Mouse (Mus musculus) urinary bladder, adult 18-20 months (tissue): ENCODE data around the gene Daam1.

ENCODE experiments used
- DNase-seq, 2 experiments: peaks; one replicate each; pipeline ENCODE4 v3.0.0; 2022; ENCODE audit warnings: low spot score in 2 of 2, mixed read lengths in 2 of 2

Daam1 gene

GRCm38 (mm10) chr12:71997364-71997763, 166.5 kb downstream of the Daam1 start:
- no peak for DNase-seq

- no peak for DNase-seq
Measured at GRCm38 (mm10) chr12:71998653-71999052, 167.8 kb downstream of the Daam1 start.

DNA sequence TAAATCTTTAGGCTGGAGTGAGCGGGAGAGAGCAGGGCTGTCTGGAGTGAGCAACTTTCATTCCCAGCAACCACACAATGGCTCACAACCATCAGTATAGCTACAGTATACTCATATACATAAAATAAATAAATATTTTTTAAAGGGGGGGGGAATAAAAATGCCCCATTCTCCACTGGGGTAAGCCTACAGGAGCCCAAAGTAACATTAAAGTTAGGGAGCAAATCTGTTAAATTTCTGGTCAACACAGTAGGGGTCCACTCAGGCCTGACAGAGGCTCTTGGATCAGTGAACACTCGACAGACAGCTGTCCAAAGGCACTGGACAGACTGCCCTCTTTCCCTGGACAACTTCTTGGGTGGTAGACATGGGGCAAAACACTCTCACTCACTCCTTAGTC, 168.8 kb downstream of the Daam1 start:
- no peak for DNase-seq

GRCm38 (mm10) chr12:72001811-72002210, 170.9 kb downstream of the Daam1 start:
- no peak for DNase-seq

- no peak for DNase-seq
Measured at GRCm38 (mm10) chr12:72005307-72005706, 174.4 kb downstream of the Daam1 start.

GRCm38 (mm10) chr12:72007656-72008055, 176.8 kb downstream of the Daam1 start:
- DNase-seq, result no peak

- DNase-seq, result no peak
Measured at GRCm38 (mm10) chr12:72009051-72009902, 178.4 kb downstream of the Daam1 start.

- no peak for DNase-seq
Measured at GRCm38 (mm10) chr12:72011404-72011803, 180.5 kb downstream of the Daam1 start.

DNA sequence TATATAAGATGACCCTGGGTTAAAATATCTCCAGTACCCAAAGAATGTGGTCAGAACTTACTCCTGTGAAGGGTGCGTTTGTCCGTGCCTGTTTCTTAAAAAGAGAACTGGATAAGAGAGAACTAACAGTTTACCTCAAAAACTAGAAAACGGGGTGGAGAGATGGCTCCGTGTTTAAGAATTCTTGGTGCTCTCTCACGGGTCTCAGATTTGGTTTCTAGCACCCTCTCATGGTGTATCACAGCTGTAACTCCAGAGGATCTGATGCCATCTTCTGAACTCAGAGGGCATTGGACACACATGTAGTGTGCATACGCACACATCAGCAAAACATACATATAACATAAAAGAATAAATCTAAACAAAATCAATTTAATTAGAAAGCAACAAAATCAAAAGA, 181.2 kb downstream of the Daam1 start:
- no peak for DNase-seq

DNA sequence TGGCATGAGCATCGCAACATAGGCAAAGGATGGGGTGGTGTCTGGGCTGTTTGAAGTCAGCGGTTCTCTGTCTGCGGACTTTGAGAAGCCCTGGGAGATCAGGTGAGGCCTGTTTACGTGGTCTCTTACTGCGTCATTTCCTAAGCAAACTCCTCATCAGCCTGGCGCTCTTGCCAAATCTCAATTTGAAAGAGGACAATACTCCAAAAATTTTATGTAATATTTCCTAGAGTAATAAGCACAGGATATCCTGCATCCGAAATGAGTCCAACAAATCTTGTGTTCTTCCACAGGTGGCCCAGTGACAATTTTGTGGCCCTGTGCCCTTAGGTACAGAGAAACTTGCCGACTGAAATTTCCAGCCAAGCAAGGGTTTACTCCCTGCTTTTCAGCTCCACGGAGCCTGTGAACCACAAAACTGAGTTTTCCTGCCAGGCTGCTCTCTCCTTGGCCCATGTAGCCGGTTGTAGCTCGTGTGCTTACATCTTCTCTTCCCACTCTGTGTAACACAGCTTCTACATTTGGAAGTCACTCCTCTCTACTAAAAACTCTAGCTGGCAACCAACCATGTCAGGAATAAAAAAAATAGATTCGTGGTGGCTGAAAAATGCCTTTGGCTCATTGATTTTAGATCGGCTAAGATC, 183.0 kb downstream of the Daam1 start:
- no peak for DNase-seq

DNA sequence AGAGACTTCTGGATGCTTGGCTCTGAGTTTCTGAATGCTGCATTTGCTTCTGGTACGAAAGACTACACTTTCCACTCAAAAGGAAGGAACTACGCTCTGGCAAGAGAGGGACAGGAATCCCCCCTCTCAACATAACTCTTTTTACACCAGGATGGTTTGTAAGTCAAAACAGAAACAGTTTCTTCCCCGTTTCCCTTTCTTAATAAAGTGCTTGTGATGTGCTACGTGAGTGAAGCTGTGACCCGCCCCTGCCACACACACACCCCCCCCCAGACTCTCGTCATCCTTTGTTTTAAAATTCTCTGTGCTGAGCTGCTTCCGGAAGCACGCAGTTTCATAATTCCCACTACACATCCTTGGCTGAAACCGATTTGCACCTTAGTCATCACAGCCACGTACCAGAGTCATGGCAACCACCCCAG, 183.5 kb downstream of the Daam1 start:
- DNase-seq, result no peak

DNA sequence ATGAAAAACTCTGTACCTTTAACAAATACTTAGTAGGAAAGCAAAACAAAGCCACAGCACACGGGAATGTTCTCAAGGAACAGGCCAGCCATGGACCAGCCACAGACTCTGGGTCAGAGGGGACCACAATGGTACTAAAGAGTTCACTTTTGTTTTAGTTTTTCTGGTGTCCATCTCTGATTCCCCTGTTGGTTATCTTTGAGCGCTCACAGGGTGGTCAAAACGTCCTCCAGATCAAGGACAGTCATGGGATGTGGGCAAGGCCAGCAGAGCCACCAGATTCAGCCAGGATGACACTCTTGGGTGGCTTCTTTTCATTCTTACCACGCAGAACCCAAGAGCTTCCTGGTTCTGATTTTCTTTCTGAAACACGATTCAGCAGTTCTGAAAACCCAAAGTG, 184.4 kb downstream of the Daam1 start:
- DNase-seq, result no peak

DNA sequence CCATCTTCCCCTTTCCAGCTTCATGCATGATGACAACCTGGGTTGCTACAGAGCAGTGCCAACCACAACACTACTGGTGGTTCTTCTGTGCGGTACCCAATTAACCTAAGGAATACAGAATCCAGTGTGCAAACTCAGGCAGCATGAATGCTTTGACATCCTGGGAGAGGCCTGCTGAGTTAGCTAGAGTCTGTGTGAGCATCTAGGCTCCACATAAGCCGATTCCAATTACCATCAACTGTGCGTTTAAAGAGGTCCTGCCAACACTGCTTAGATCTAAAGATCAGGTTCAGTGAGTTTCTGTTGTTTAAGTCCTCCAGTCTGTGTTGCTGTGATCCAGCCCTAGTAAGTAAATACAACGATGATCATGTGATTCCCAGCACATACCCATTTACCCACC, 189.4 kb downstream of the Daam1 start:
- no peak for DNase-seq

DNA sequence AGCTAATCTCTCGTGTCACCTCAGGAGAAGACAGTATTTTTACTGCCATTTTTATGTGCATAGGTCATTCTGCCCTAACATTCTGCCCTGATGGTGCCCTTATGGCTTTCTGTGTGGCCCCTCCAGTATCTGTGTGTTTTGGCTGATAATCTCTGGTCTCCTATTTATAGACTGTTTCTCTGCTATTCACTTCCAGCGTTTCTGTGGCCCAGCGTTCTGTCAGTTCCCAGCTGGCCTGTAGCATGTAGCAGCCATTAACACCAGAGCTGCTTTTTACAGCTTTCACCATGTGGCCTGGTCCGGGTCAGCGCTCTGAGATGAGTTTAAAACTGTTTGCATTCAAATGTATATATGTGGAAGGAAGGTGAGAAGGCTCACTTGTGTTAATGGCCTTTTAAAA, 190.7 kb downstream of the Daam1 start:
- no peak for DNase-seq

GRCm38 (mm10) chr12:72022790-72023189, 191.9 kb downstream of the Daam1 start:
- no peak for DNase-seq

GRCm38 (mm10) chr12:72023572-72023971, 192.7 kb downstream of the Daam1 start:
- no peak for DNase-seq

DNA sequence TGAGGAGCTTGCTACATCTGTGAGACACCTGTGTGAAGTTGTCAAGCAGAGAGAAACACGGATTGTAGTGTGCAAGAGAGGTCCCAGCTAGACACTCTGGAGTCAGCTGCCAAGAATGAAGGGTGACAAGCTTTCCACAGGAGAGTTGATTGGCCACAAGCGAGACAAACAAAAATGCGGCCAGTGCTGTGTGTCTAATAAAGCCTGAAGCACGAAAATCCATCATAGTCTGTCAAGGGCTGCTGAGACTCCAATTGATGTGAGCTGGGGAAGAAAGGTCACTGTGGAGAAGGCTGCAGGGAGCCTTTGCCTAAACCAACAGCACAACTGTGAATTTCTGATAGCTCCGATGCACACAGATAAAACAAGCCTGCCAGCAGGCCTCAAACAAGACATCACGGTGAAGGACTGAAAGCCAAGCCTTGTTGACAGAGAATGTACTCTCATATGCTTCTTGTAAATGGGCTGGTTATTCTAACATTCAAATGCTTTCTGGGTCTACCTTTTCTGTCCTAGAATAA, 194.5 kb downstream of the Daam1 start:
- no peak for DNase-seq

GRCm38 (mm10) chr12:72031171-72031570, 200.3 kb downstream of the Daam1 start:
- no peak for DNase-seq

DNA sequence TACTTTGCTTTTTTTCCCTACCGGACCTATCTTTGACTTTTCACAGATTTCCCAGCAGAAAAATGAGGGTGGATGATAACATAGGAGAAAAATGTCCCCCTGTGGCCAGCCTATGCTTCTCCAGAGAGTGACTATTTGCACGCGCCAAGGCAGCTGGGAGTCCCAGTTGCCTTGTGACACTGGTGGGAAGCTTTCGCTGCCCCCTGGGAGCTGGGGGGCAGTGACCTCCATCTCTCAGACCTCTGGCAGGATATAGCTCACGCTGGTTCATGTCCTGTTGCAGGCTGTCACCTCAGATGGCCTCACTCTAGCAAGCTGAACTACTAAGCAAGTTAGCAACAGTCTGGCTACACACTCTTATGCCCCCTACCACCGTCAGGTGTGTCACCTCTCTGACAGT, 200.9 kb downstream of the Daam1 start:
- no peak for DNase-seq

GRCm38 (mm10) chr12:72036097-72036661, 205.3 kb downstream of the Daam1 start:
- no peak for DNase-seq

GRCm38 (mm10) chr12:72037049-72037448, 206.2 kb downstream of the Daam1 start:
- DNase-seq, result no peak

DNA sequence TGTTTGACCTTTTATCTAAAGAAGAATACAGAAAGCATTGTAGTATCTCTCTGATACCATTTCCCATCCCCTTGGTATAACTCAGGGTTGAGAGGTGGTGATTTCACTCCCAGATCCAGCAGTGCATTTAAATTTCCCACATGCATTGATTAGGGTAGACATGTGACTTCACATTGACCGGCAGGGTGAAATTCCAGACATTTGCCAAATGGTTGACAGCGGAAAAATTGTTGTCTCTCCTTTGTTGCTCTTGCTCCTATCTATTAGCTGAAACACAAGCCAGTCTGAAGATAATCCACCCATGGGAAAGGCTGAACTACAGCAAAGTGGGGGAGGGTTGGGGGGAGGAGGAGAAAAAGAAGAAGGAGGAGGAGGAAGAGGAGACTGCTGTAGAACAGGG, 208.0 kb downstream of the Daam1 start:
- no peak for DNase-seq

DNA sequence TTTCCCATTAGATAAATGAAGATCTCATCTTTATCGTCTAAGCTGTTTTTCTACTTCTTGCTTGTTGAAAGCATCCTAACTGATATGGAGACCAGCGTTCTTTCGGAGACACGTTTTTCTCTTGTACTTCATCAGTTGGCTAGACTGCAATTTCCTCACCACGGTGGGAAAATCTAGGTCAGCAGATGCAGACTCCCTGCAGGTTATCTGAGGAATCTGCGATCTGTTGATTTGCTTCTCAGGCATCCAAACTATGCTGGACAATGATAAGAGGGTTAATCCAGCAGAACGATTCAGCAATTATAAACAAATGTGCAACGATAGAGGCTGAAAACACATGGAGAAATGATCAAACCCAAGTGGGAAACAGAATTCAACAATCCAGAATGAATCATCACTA, 208.6 kb downstream of the Daam1 start:
- DNase-seq, result no peak
